Mouse (Mus musculus): Measurements from ENCODE around the gene Krtap4-6. TPM values are rescaled to one million over a fixed set of nuclear protein-coding genes. Genes with fewer than 3 reads are reported as not detected.

The Krtap4-6 gene
- polyA plus RNA-seq, 1 experiment from 2014 or later = not detected

- no peak for ATAC-seq
- no peak overlapping the region for H3K4me3 ChIP-seq (replicated peaks)
- no peak overlapping the region for H3K27ac ChIP-seq
- H3K9ac ChIP-seq (replicated peaks) = no peak overlapping the region
- H3K36me3 ChIP-seq = no peaks in the 10 kb centered on the region
- H3K4me2 ChIP-seq (replicated peaks) = no peak overlapping the region
- H3K27me3 ChIP-seq = no peaks in the 10 kb centered on the region
- H3K9me3 ChIP-seq = no peaks in the 10 kb centered on the region
- H3K4me1 ChIP-seq (replicated peaks) = no peaks in the 10 kb centered on the region
- 73% methylated on average over 1 of the region's 1 CpGs for WGBS
Measured at GRCm38 (mm10) chr11:99637086-99637485, 28.7 kb downstream of the Krtap4-6 start.

GRCm38 (mm10) chr11:99634653-99635134 is 31.1 kb downstream of the Krtap4-6 start, which contains the start of gene Krtap4-2:
Gene Krtap4-2 (minus strand): TSS chr11:99635084.
- Histone ChIP-seq H3K9me3 (no peaks in the 10 kb centered on the region), H3K4me3 (replicated peaks) (no peak within 1 kb of the TSS), H3K36me3 (no peaks in the 10 kb centered on the region), H3K4me1 (replicated peaks) (no peaks in the 10 kb centered on the region), H3K9ac (replicated peaks) (0 out of 2 replicates have a peak within 1 kb of the TSS, but pooled peaks have one; percentile 3), H3K27me3 (no peaks in the 10 kb centered on the region), H3K4me2 (replicated peaks) (no peak within 1 kb of the TSS), H3K27ac (no peak within 1 kb of the TSS)
- WGBS = 37% methylated on average over 8 of the region's 8 CpGs
- no peak for ATAC-seq

GRCm38 (mm10) chr11:99633293-99633692 is 32.5 kb downstream of the Krtap4-6 start:
- WGBS = 77% methylated on average over 2 of the region's 2 CpGs
- H3K4me3 ChIP-seq (replicated peaks) = no peak overlapping the region
- no peak for ATAC-seq

GRCm38 (mm10) chr11:99630890-99631289 is 34.9 kb downstream of the Krtap4-6 start:
- no peaks in the 10 kb centered on the region for H3K36me3 ChIP-seq
- WGBS = 81% methylated on average over 3 of the region's 3 CpGs
- H3K4me2 ChIP-seq (replicated peaks) = no peak overlapping the region
- no peaks in the 10 kb centered on the region for H3K27me3 ChIP-seq
- no peak overlapping the region for H3K27ac ChIP-seq
- H3K4me3 ChIP-seq (replicated peaks) = no peak overlapping the region
- H3K9me3 ChIP-seq = no peaks in the 10 kb centered on the region
- H3K9ac ChIP-seq (replicated peaks) = no peak overlapping the region
- ATAC-seq = no peak
- no peaks in the 10 kb centered on the region for H3K4me1 ChIP-seq (replicated peaks)

More at GRCm38 (mm10) chr11:99633293-99633692, 32.5 kb downstream of the Krtap4-6 start:
- Histone ChIP-seq H3K4me2 (replicated peaks) (no peak overlapping the region), H3K27me3 (no peaks in the 10 kb centered on the region), H3K9ac (replicated peaks) (no peak overlapping the region), H3K27ac (no peak overlapping the region), H3K4me1 (replicated peaks) (no peaks in the 10 kb centered on the region), H3K36me3 (no peaks in the 10 kb centered on the region), H3K9me3 (no peaks in the 10 kb centered on the region)

GRCm38 (mm10) chr11:99628138-99628537 is 37.6 kb downstream of the Krtap4-6 start, which contains the start of gene Krtap4-1:
Gene Krtap4-1 (minus strand): TSS chr11:99628238.
- H3K4me2 ChIP-seq (replicated peaks) = no peak within 1 kb of the TSS
- H3K36me3 ChIP-seq = no peaks in the 10 kb centered on the region
- no peaks in the 10 kb centered on the region for H3K4me1 ChIP-seq (replicated peaks)
- H3K9me3 ChIP-seq = no peaks in the 10 kb centered on the region
- H3K9ac ChIP-seq (replicated peaks) = no peak within 1 kb of the TSS
- no peak within 1 kb of the TSS for H3K27ac ChIP-seq
- H3K4me3 ChIP-seq (replicated peaks) = no peak within 1 kb of the TSS
- no peaks in the 10 kb centered on the region for H3K27me3 ChIP-seq
- WGBS = 89% methylated on average over 4 of the region's 4 CpGs
- no peak for ATAC-seq

GRCm38 (mm10) chr11:99620335-99620734 is 45.4 kb downstream of the Krtap4-6 start, which contains the start of gene Gm11562:
Gene Gm11562 (minus strand): TSS chr11:99620435.
- H3K9ac ChIP-seq (replicated peaks) = no peak within 1 kb of the TSS
- H3K27me3 ChIP-seq = no peaks in the 10 kb centered on the region
- 93% methylated on average over 2 of the region's 2 CpGs for WGBS
- no peak within 1 kb of the TSS for H3K4me3 ChIP-seq (replicated peaks)
- no peak for ATAC-seq
- H3K36me3 ChIP-seq = no peaks in the 10 kb centered on the region
- no peak within 1 kb of the TSS for H3K4me2 ChIP-seq (replicated peaks)
- H3K4me1 ChIP-seq (replicated peaks) = no peaks in the 10 kb centered on the region
- H3K9me3 ChIP-seq = no peaks in the 10 kb centered on the region
- no peak within 1 kb of the TSS for H3K27ac ChIP-seq

Other genes with a start within 250 kb of the Krtap4-6 start
- gene Krt12, start 243.7 kb downstream of the Krtap4-6 start, polyA plus RNA-seq (2015; fragmentation: Nextera tagmentation; extraction: Ambion mirVana) = 0.13 TPM in 1 of 2 replicates, not detected in the other
- gene Krt20, start 227.8 kb downstream of the Krtap4-6 start, polyA plus RNA-seq (2015; fragmentation: Nextera tagmentation; extraction: Ambion mirVana) = 0.10 TPM in 1 of 2 replicates, not detected in the other
- not detected in 2 replicates for gene Krt23, start 172.8 kb downstream of the Krtap4-6 start, polyA plus RNA-seq (2015; fragmentation: Nextera tagmentation; extraction: Ambion mirVana)
- not detected in 2 replicates for gene Krt39, start 144.6 kb downstream of the Krtap4-6 start, polyA plus RNA-seq (2015; fragmentation: Nextera tagmentation; extraction: Ambion mirVana)
- not detected in 2 replicates for gene Krt40, start 122.8 kb downstream of the Krtap4-6 start, polyA plus RNA-seq (2015; fragmentation: Nextera tagmentation; extraction: Ambion mirVana)
- gene Krtap3-3, start 115.1 kb downstream of the Krtap4-6 start, polyA plus RNA-seq (2015; fragmentation: Nextera tagmentation; extraction: Ambion mirVana) = not detected in 2 replicates
- gene Krtap3-2, start 109.1 kb downstream of the Krtap4-6 start, polyA plus RNA-seq (2015; fragmentation: Nextera tagmentation; extraction: Ambion mirVana) = not detected in 2 replicates
- gene Gm11939, start 106.5 kb downstream of the Krtap4-6 start, polyA plus RNA-seq (2015; fragmentation: Nextera tagmentation; extraction: Ambion mirVana) = not detected in 2 replicates
- not detected in 2 replicates for gene Krtap3-1, start 99.3 kb downstream of the Krtap4-6 start, polyA plus RNA-seq (2015; fragmentation: Nextera tagmentation; extraction: Ambion mirVana)
- gene Krtap1-5, start 84.9 kb downstream of the Krtap4-6 start, polyA plus RNA-seq (2015; fragmentation: Nextera tagmentation; extraction: Ambion mirVana) = not detected in 2 replicates
- gene Krtap1-4, start 82.3 kb downstream of the Krtap4-6 start, polyA plus RNA-seq (2015; fragmentation: Nextera tagmentation; extraction: Ambion mirVana) = not detected in 2 replicates
- not detected in 2 replicates for gene Krtap1-3, start 74.6 kb downstream of the Krtap4-6 start, polyA plus RNA-seq (2015; fragmentation: Nextera tagmentation; extraction: Ambion mirVana)
- gene Krtap9-3, start 67.9 kb downstream of the Krtap4-6 start, polyA plus RNA-seq (2015; fragmentation: Nextera tagmentation; extraction: Ambion mirVana) = not detected in 2 replicates
- not detected in 2 replicates for gene Gm11938, start 62.7 kb downstream of the Krtap4-6 start, polyA plus RNA-seq (2015; fragmentation: Nextera tagmentation; extraction: Ambion mirVana)
- not detected in 2 replicates for gene Gm11937, start 55.8 kb downstream of the Krtap4-6 start, polyA plus RNA-seq (2015; fragmentation: Nextera tagmentation; extraction: Ambion mirVana)
- not detected in 2 replicates for gene Krtap2-4, start 51.1 kb downstream of the Krtap4-6 start, polyA plus RNA-seq (2015; fragmentation: Nextera tagmentation; extraction: Ambion mirVana)
- gene Gm11562, start 45.5 kb downstream of the Krtap4-6 start, polyA plus RNA-seq (2015; fragmentation: Nextera tagmentation; extraction: Ambion mirVana) = not detected in 2 replicates
- not detected in 2 replicates for gene Krtap4-1, start 37.7 kb downstream of the Krtap4-6 start, polyA plus RNA-seq (2015; fragmentation: Nextera tagmentation; extraction: Ambion mirVana)
- not detected in 2 replicates for gene Krtap4-2, start 30.9 kb downstream of the Krtap4-6 start, polyA plus RNA-seq (2015; fragmentation: Nextera tagmentation; extraction: Ambion mirVana)
- not detected in 2 replicates for gene Krtap4-7, start 21.9 kb downstream of the Krtap4-6 start, polyA plus RNA-seq (2015; fragmentation: Nextera tagmentation; extraction: Ambion mirVana)
- gene Gm11555, start 15.7 kb downstream of the Krtap4-6 start, polyA plus RNA-seq (2015; fragmentation: Nextera tagmentation; extraction: Ambion mirVana) = not detected in 2 replicates
- gene Gm11563, start 7.0 kb downstream of the Krtap4-6 start, polyA plus RNA-seq (2015; fragmentation: Nextera tagmentation; extraction: Ambion mirVana) = not detected in 2 replicates
- gene Gm14190, start 24.8 kb upstream of the Krtap4-6 start, polyA plus RNA-seq (2015; fragmentation: Nextera tagmentation; extraction: Ambion mirVana) = not detected in 2 replicates
- not detected in 2 replicates for gene Gm14180, start 68.3 kb upstream of the Krtap4-6 start, polyA plus RNA-seq (2015; fragmentation: Nextera tagmentation; extraction: Ambion mirVana)
- gene Gm11595, start 107.0 kb upstream of the Krtap4-6 start, polyA plus RNA-seq (2015; fragmentation: Nextera tagmentation; extraction: Ambion mirVana) = not detected in 2 replicates
- not detected in 2 replicates for gene Krtap4-8, start 114.7 kb upstream of the Krtap4-6 start, polyA plus RNA-seq (2015; fragmentation: Nextera tagmentation; extraction: Ambion mirVana)
- gene Krtap4-9, start 119.2 kb upstream of the Krtap4-6 start, polyA plus RNA-seq (2015; fragmentation: Nextera tagmentation; extraction: Ambion mirVana) = not detected in 2 replicates
- not detected in 2 replicates for gene Gm11596, start 127.5 kb upstream of the Krtap4-6 start, polyA plus RNA-seq (2015; fragmentation: Nextera tagmentation; extraction: Ambion mirVana)
- not detected in 2 replicates for gene Gm11569, start 133.0 kb upstream of the Krtap4-6 start, polyA plus RNA-seq (2015; fragmentation: Nextera tagmentation; extraction: Ambion mirVana)
- gene Gm11554, start 138.5 kb upstream of the Krtap4-6 start, polyA plus RNA-seq (2015; fragmentation: Nextera tagmentation; extraction: Ambion mirVana) = not detected in 2 replicates
- gene Krtap4-13, start 143.9 kb upstream of the Krtap4-6 start, polyA plus RNA-seq (2015; fragmentation: Nextera tagmentation; extraction: Ambion mirVana) = not detected in 2 replicates
- not detected in 2 replicates for gene Gm11564, start 149.7 kb upstream of the Krtap4-6 start, polyA plus RNA-seq (2015; fragmentation: Nextera tagmentation; extraction: Ambion mirVana)
- gene 2300003K06Rik, start 172.1 kb upstream of the Krtap4-6 start, polyA plus RNA-seq (2015; fragmentation: Nextera tagmentation; extraction: Ambion mirVana) = not detected in 2 replicates
- gene Krtap4-16, start 185.6 kb upstream of the Krtap4-6 start, polyA plus RNA-seq (2015; fragmentation: Nextera tagmentation; extraction: Ambion mirVana) = not detected in 2 replicates
- not detected in 2 replicates for gene Gm11568, start 192.0 kb upstream of the Krtap4-6 start, polyA plus RNA-seq (2015; fragmentation: Nextera tagmentation; extraction: Ambion mirVana)
- gene Gm11559, start 198.5 kb upstream of the Krtap4-6 start, polyA plus RNA-seq (2015; fragmentation: Nextera tagmentation; extraction: Ambion mirVana) = not detected in 2 replicates
- not detected in 2 replicates for gene Krtap9-1, start 207.4 kb upstream of the Krtap4-6 start, polyA plus RNA-seq (2015; fragmentation: Nextera tagmentation; extraction: Ambion mirVana)
- not detected in 2 replicates for gene Gm11567, start 213.2 kb upstream of the Krtap4-6 start, polyA plus RNA-seq (2015; fragmentation: Nextera tagmentation; extraction: Ambion mirVana)
- not detected in 2 replicates for gene Krtap31-1, start 242.0 kb upstream of the Krtap4-6 start, polyA plus RNA-seq (2015; fragmentation: Nextera tagmentation; extraction: Ambion mirVana)
- not detected in 2 replicates for gene Gm11565, start 248.8 kb upstream of the Krtap4-6 start, polyA plus RNA-seq (2015; fragmentation: Nextera tagmentation; extraction: Ambion mirVana)

Measured in midbrain, embryonic 13.5 days (tissue).